Comparison of ENCODE assay signal across 7 mouse cellular contexts in genomic region chr4:41568239-41568638, GRCm38 (mm10). TPM values are rescaled to one million over a fixed set of nuclear protein-coding genes. Genes with fewer than 3 reads are reported as not detected.
DNase-seq lines count a peak whose midpoint lies in the region; ATAC-seq and TF ChIP-seq lines count a peak whose summit lies in the region.

No protein-coding gene starts in this region.

- no peaks in the 10 kb centered on the region for H3K36me3 ChIP-seq in forebrain, embryonic 15.5 days
- H3K36me3 ChIP-seq in hindbrain, postnatal 0 days (ENCODE audit: insufficient read depth, low read length), result no peaks in the 10 kb centered on the region
- no peaks in the 10 kb centered on the region for H3K36me3 ChIP-seq in limb, embryonic 10.5 days
- no peaks in the 10 kb centered on the region for H3K36me3 ChIP-seq in midbrain, embryonic 15.5 days (replicated peaks)

- TF ChIP-seq CTCF in hindbrain, postnatal 0 days (IDR thresholded peaks at IDR 0.05; ENCODE audit: low read depth), result no peak

- H3K27ac ChIP-seq in forebrain, embryonic 15.5 days (replicated peaks), result peak overlapping the region; percentile 92
- peak overlapping the region; percentile 87 for H3K27ac ChIP-seq in hindbrain, postnatal 0 days
- no peak overlapping the region for H3K27ac ChIP-seq in limb, embryonic 10.5 days
- peak overlapping the region; percentile 91 for H3K27ac ChIP-seq in midbrain, embryonic 15.5 days

- WGBS in forebrain, embryonic 15.5 days, result 4% methylated on average over 19 of the region's 19 CpGs
- under 1% methylated on average over 19 of the region's 19 CpGs for WGBS in hindbrain, postnatal 0 days
- WGBS in limb, embryonic 10.5 days, result 6% methylated on average over 19 of the region's 19 CpGs
- WGBS in midbrain, embryonic 15.5 days, result 3% methylated on average over 19 of the region's 19 CpGs

- peak overlapping the region; percentile 80 for H3K4me3 ChIP-seq in forebrain, embryonic 15.5 days
- peak overlapping the region; percentile 65 for H3K4me3 ChIP-seq in hindbrain, postnatal 0 days (ENCODE audit: low read length)
- H3K4me3 ChIP-seq in limb, embryonic 10.5 days, result peak overlapping the region; percentile 80
- peak overlapping the region; percentile 85 for H3K4me3 ChIP-seq in midbrain, embryonic 15.5 days

- peak overlapping the region; percentile 81 for H3K9ac ChIP-seq in forebrain, embryonic 15.5 days (replicated peaks)
- peak overlapping the region; percentile 78 for H3K9ac ChIP-seq in hindbrain, postnatal 0 days (replicated peaks; ENCODE audit: low read length)
- peak overlapping the region; percentile 86 for H3K9ac ChIP-seq in midbrain, embryonic 15.5 days

- DNase-seq in Muller cell, postnatal 12 days (ENCODE audit: inconsistent ontology term), result peak; percentile 72
- DNase-seq in adrenal gland, postnatal 36 days, result peak; percentile 42 to 60
- peak; percentile 66 for DNase-seq in hindbrain, postnatal 0 days (ENCODE audit: low spot score)
- DNase-seq in limb, embryonic 10.5 days (ENCODE audit: low spot score), result no peak
- DNase-seq in thymus, postnatal 4 days, result peak; percentile 26

- H3K9me3 ChIP-seq in forebrain, embryonic 15.5 days, result no peaks in the 10 kb centered on the region
- no peaks in the 10 kb centered on the region for H3K9me3 ChIP-seq in hindbrain, postnatal 0 days (ENCODE audit: low read length)
- H3K9me3 ChIP-seq in limb, embryonic 10.5 days (replicated peaks), result 0 out of 2 replicates have a peak, but pooled peaks cover 1% of the 10 kb centered on the region
- H3K9me3 ChIP-seq in midbrain, embryonic 15.5 days, result no peaks in the 10 kb centered on the region

- peaks cover 29% of the 10 kb centered on the region for H3K4me1 ChIP-seq in forebrain, embryonic 15.5 days
- H3K4me1 ChIP-seq in hindbrain, postnatal 0 days (ENCODE audit: insufficient read depth, low read length), result peaks cover 23% of the 10 kb centered on the region
- H3K4me1 ChIP-seq in limb, embryonic 10.5 days, result peaks cover 29% of the 10 kb centered on the region
- H3K4me1 ChIP-seq in midbrain, embryonic 15.5 days, result peaks cover 33% of the 10 kb centered on the region

- H3K27me3 ChIP-seq in forebrain, embryonic 15.5 days, result no peaks in the 10 kb centered on the region
- H3K27me3 ChIP-seq in hindbrain, postnatal 0 days (ENCODE audit: insufficient read depth, low read length), result no peaks in the 10 kb centered on the region
- H3K27me3 ChIP-seq in limb, embryonic 10.5 days (ENCODE audit: low read depth, poor library complexity, severe bottlenecking), result peaks cover 50% of the 10 kb centered on the region
- peaks cover 4% of the 10 kb centered on the region; the same call in 1 of the 2 replicates for H3K27me3 ChIP-seq in midbrain, embryonic 15.5 days (replicated peaks)

- peak overlapping the region; percentile 53 for H3K4me2 ChIP-seq in forebrain, embryonic 15.5 days (replicated peaks)
- peak overlapping the region; percentile 73 for H3K4me2 ChIP-seq in hindbrain, postnatal 0 days (ENCODE audit: low read depth, low read length)
- H3K4me2 ChIP-seq in midbrain, embryonic 15.5 days, result peak overlapping the region; percentile 76

- no peak for ATAC-seq in forebrain, embryonic 15.5 days (replicated peaks)
- peak; percentile 15 for ATAC-seq in hindbrain, postnatal 0 days
- ATAC-seq in midbrain, embryonic 15.5 days (replicated peaks), result no peak; the same call in 1 of the 2 replicates

RNA-seq across cellular contexts. Expression of gene Fam219a, which starts 1.1 kb away (rescaled TPM):
- 10 to 100 TPM; 14.7 to 20.5 TPM for total RNA-seq in adrenal gland, postnatal 36 days (2021)
- 14.3 and 14.7 TPM in 2 replicates for polyA plus RNA-seq in forebrain, embryonic 15.5 days (2015; fragmentation: Nextera tagmentation; extraction: Ambion mirVana)
- 136 and 193 TPM in 2 replicates for total RNA-seq in hindbrain, postnatal 0 days (2014; rRNA removed)
- 17.7 and 21.2 TPM in 2 replicates for polyA plus RNA-seq in hindbrain, postnatal 0 days (2015; fragmentation: Nextera tagmentation; extraction: Ambion mirVana)
- polyA plus RNA-seq in limb, embryonic 10.5 days (2016; fragmentation: Nextera tagmentation; extraction: Ambion mirVana), result 1.1 and 1.9 TPM in 2 replicates
- polyA plus RNA-seq in midbrain, embryonic 15.5 days (2015; fragmentation: Nextera tagmentation; extraction: Ambion mirVana), result 16.8 and 18.3 TPM in 2 replicates

RNA-seq across cellular contexts. Expression of gene Dnaic1, which starts 1.3 kb away (rescaled TPM):
- total RNA-seq in adrenal gland, postnatal 36 days (2021), result not detected
- 2.0 TPM in 2 replicates for polyA plus RNA-seq in forebrain, embryonic 15.5 days (2015; fragmentation: Nextera tagmentation; extraction: Ambion mirVana)
- 3.6 and 4.5 TPM in 2 replicates for total RNA-seq in hindbrain, postnatal 0 days (2014; rRNA removed)
- polyA plus RNA-seq in hindbrain, postnatal 0 days (2015; fragmentation: Nextera tagmentation; extraction: Ambion mirVana), result 3.0 and 4.8 TPM in 2 replicates
- 0.93 and 1.7 TPM in 2 replicates for polyA plus RNA-seq in limb, embryonic 10.5 days (2016; fragmentation: Nextera tagmentation; extraction: Ambion mirVana)
- polyA plus RNA-seq in midbrain, embryonic 15.5 days (2015; fragmentation: Nextera tagmentation; extraction: Ambion mirVana), result 3.3 and 3.5 TPM in 2 replicates

RNA-seq across cellular contexts. Expression of gene 1110017D15Rik, which starts 51.1 kb away (rescaled TPM):
- total RNA-seq in adrenal gland, postnatal 36 days (2021), result 1 to 10 TPM in 1 of 2 experiments, not detected in 1; 1.3 TPM
- polyA plus RNA-seq in forebrain, embryonic 15.5 days (2015; fragmentation: Nextera tagmentation; extraction: Ambion mirVana), result 9.4 and 15.7 TPM in 2 replicates
- 2.3 and 9.9 TPM in 2 replicates for total RNA-seq in hindbrain, postnatal 0 days (2014; rRNA removed)
- polyA plus RNA-seq in hindbrain, postnatal 0 days (2015; fragmentation: Nextera tagmentation; extraction: Ambion mirVana), result 19.9 and 21.4 TPM in 2 replicates
- polyA plus RNA-seq in limb, embryonic 10.5 days (2016; fragmentation: Nextera tagmentation; extraction: Ambion mirVana), result 4.3 and 7.3 TPM in 2 replicates
- 13.8 and 15.5 TPM in 2 replicates for polyA plus RNA-seq in midbrain, embryonic 15.5 days (2015; fragmentation: Nextera tagmentation; extraction: Ambion mirVana)
